Mouse (Mus musculus): Measurements from ENCODE around the gene Eya2. TPM values are rescaled to one million over a fixed set of nuclear protein-coding genes. Genes with fewer than 3 reads are reported as not detected.

Gene Eya2
- polyA plus RNA-seq, 1 experiment: 6.0 TPM

- 93% methylated on average over 20 of the region's 20 CpGs for WGBS
- TF ChIP-seq POLR2A (IDR thresholded peaks at IDR 0.05; ENCODE audit: low read depth, low read length) (no peak), CTCF (IDR thresholded peaks at IDR 0.05; ENCODE audit: extremely low read depth, insufficient read depth, insufficient read length, insufficient replicate concordance) (no peak)
- H3K36me3 ChIP-seq (ENCODE audit: control insufficient read depth, insufficient read depth, low read length): peaks cover 51% of the 10 kb centered on the region
- H3K4me3 ChIP-seq (ENCODE audit: extremely low read depth, insufficient read depth, insufficient read length): no peak overlapping the region
- no peak for DNase-seq (ENCODE audit: low read depth in 1 of 2, low spot score in 2 of 2)
- no peaks in the 10 kb centered on the region for H3K27me3 ChIP-seq (ENCODE audit: control insufficient read depth, insufficient read depth, low read length)
- no peak overlapping the region for H3K27ac ChIP-seq (ENCODE audit: insufficient read depth, low read length)
- no peaks in the 10 kb centered on the region for H3K4me1 ChIP-seq (ENCODE audit: control insufficient read depth, insufficient read depth, insufficient read length)
Observed at GRCm38 (mm10) chr2:165785312-165786036, 190.6 kb downstream of the Eya2 start.

- 83% methylated on average over 1 of the region's 1 CpGs for WGBS
- no peak overlapping the region for H3K4me3 ChIP-seq (ENCODE audit: extremely low read depth, insufficient read depth, insufficient read length)
- no peaks in the 10 kb centered on the region for H3K27me3 ChIP-seq (ENCODE audit: control insufficient read depth, insufficient read depth, low read length)
- no peak for DNase-seq (ENCODE audit: low read depth in 1 of 2, low spot score in 2 of 2)
- no peaks in the 10 kb centered on the region for H3K4me1 ChIP-seq (ENCODE audit: control insufficient read depth, insufficient read depth, insufficient read length)
- H3K27ac ChIP-seq (ENCODE audit: insufficient read depth, low read length): no peak overlapping the region
- TF ChIP-seq POLR2A (IDR thresholded peaks at IDR 0.05; ENCODE audit: low read depth, low read length): no peak
- TF ChIP-seq CTCF (IDR thresholded peaks at IDR 0.05; ENCODE audit: extremely low read depth, insufficient read depth, insufficient read length, insufficient replicate concordance): no peak
- H3K36me3 ChIP-seq (ENCODE audit: control insufficient read depth, insufficient read depth, low read length): peaks cover 55% of the 10 kb centered on the region
Observed at GRCm38 (mm10) chr2:165786467-165786866, 191.6 kb downstream of the Eya2 start.

- Histone ChIP-seq H3K27me3 (ENCODE audit: control insufficient read depth, insufficient read depth, low read length) (no peaks in the 10 kb centered on the region), H3K4me1 (ENCODE audit: control insufficient read depth, insufficient read depth, insufficient read length) (peaks cover 8% of the 10 kb centered on the region; the same call in 1 of the 2 replicates), H3K4me3 (ENCODE audit: extremely low read depth, insufficient read depth, insufficient read length) (no peak overlapping the region), H3K27ac (ENCODE audit: insufficient read depth, low read length) (no peak overlapping the region), H3K36me3 (ENCODE audit: control insufficient read depth, insufficient read depth, low read length) (peaks cover 61% of the 10 kb centered on the region)
- 35% methylated on average over 11 of the region's 11 CpGs for WGBS
- TF ChIP-seq POLR2A (IDR thresholded peaks at IDR 0.05; ENCODE audit: low read depth, low read length) (no peak), CTCF (IDR thresholded peaks at IDR 0.05; ENCODE audit: extremely low read depth, insufficient read depth, insufficient read length, insufficient replicate concordance) (no peak)
- DNase-seq (ENCODE audit: low read depth in 1 of 2, low spot score in 2 of 2): no peak
Observed at GRCm38 (mm10) chr2:165788005-165788404, 193.2 kb downstream of the Eya2 start.

- Histone ChIP-seq H3K4me1 (ENCODE audit: control insufficient read depth, insufficient read depth, insufficient read length) (peaks cover 10% of the 10 kb centered on the region; the same call in 1 of the 2 replicates), H3K27ac (ENCODE audit: insufficient read depth, low read length) (no peak overlapping the region), H3K27me3 (ENCODE audit: control insufficient read depth, insufficient read depth, low read length) (no peaks in the 10 kb centered on the region), H3K4me3 (ENCODE audit: extremely low read depth, insufficient read depth, insufficient read length) (no peak overlapping the region), H3K36me3 (ENCODE audit: control insufficient read depth, insufficient read depth, low read length) (peaks cover 57% of the 10 kb centered on the region)
- TF ChIP-seq POLR2A (IDR thresholded peaks at IDR 0.05; ENCODE audit: low read depth, low read length): no peak
- DNase-seq (ENCODE audit: low read depth in 1 of 2, low spot score in 2 of 2): no peak
- WGBS: 95% methylated on average over 9 of the region's 9 CpGs
Observed at GRCm38 (mm10) chr2:165788796-165789195, 194.0 kb downstream of the Eya2 start.

- H3K36me3 ChIP-seq (ENCODE audit: control insufficient read depth, insufficient read depth, low read length): peaks cover 56% of the 10 kb centered on the region
- TF ChIP-seq POLR2A (IDR thresholded peaks at IDR 0.05; ENCODE audit: low read depth, low read length) (no peak), CTCF (IDR thresholded peaks at IDR 0.05; ENCODE audit: extremely low read depth, insufficient read depth, insufficient read length, insufficient replicate concordance) (no peak)
- no peak for DNase-seq (ENCODE audit: low read depth in 1 of 2, low spot score in 2 of 2)
Observed at GRCm38 (mm10) chr2:165789667-165790066, 194.8 kb downstream of the Eya2 start.

GRCm38 (mm10) chr2:165791026-165791425, 196.2 kb downstream of the Eya2 start:
- WGBS: 95% methylated on average over 7 of the region's 7 CpGs
- no peak overlapping the region for H3K27ac ChIP-seq (ENCODE audit: insufficient read depth, low read length)
- H3K4me1 ChIP-seq (ENCODE audit: control insufficient read depth, insufficient read depth, insufficient read length): peaks cover 10% of the 10 kb centered on the region; the same call in 1 of the 2 replicates
- H3K27me3 ChIP-seq (ENCODE audit: control insufficient read depth, insufficient read depth, low read length): no peaks in the 10 kb centered on the region
- no peak for DNase-seq (ENCODE audit: low read depth in 1 of 2, low spot score in 2 of 2)
- no peak overlapping the region for H3K4me3 ChIP-seq (ENCODE audit: extremely low read depth, insufficient read depth, insufficient read length)
- TF ChIP-seq POLR2A (IDR thresholded peaks at IDR 0.05; ENCODE audit: low read depth, low read length) (no peak), CTCF (IDR thresholded peaks at IDR 0.05; ENCODE audit: extremely low read depth, insufficient read depth, insufficient read length, insufficient replicate concordance) (no peak)
- H3K36me3 ChIP-seq (ENCODE audit: control insufficient read depth, insufficient read depth, low read length): peaks cover 50% of the 10 kb centered on the region

More at GRCm38 (mm10) chr2:165789667-165790066, 194.8 kb downstream of the Eya2 start:
- no peak overlapping the region for H3K27ac ChIP-seq (ENCODE audit: insufficient read depth, low read length)
- 95% methylated on average over 3 of the region's 3 CpGs for WGBS
- H3K4me1 ChIP-seq (ENCODE audit: control insufficient read depth, insufficient read depth, insufficient read length): peaks cover 10% of the 10 kb centered on the region; the same call in 1 of the 2 replicates
- no peak overlapping the region for H3K4me3 ChIP-seq (ENCODE audit: extremely low read depth, insufficient read depth, insufficient read length)
- H3K27me3 ChIP-seq (ENCODE audit: control insufficient read depth, insufficient read depth, low read length): no peaks in the 10 kb centered on the region

DNA sequence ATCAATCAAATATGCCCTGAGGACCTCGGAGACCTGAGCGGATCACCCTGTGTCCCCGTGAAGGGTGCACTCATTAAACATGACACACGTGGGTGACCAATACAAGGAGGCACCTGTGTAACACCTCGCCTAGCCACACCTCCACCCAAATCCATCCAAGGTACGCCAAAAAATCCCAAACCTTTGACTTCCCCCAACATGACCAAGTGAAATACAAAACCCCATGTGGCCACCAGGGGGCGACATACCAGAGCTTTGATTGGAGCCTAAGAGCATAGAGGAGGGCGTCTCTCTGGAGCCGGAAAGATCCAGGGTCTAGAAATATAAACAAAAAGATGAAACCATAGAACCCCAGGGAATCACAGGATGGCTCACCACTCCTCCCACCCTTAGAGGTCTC, 196.8 kb downstream of the Eya2 start:
- WGBS: 67% methylated on average over 9 of the region's 9 CpGs

More for the DNA sequence above, 196.8 kb downstream of the Eya2 start:
- TF ChIP-seq CTCF (IDR thresholded peaks at IDR 0.05; ENCODE audit: extremely low read depth, insufficient read depth, insufficient read length, insufficient replicate concordance) (peak; percentile 47; the same call in 1 of the 2 replicates), POLR2A (IDR thresholded peaks at IDR 0.05; ENCODE audit: low read depth, low read length) (no peak)
- H3K27ac ChIP-seq (ENCODE audit: insufficient read depth, low read length): no peak overlapping the region
- peak; percentile 30 to 44 for DNase-seq (ENCODE audit: low read depth in 1 of 2, low spot score in 2 of 2)
- H3K36me3 ChIP-seq (ENCODE audit: control insufficient read depth, insufficient read depth, low read length): peaks cover 46% of the 10 kb centered on the region
- no peak overlapping the region for H3K4me3 ChIP-seq (ENCODE audit: extremely low read depth, insufficient read depth, insufficient read length)
- H3K4me1 ChIP-seq (ENCODE audit: control insufficient read depth, insufficient read depth, insufficient read length): peaks cover 10% of the 10 kb centered on the region; the same call in 1 of the 2 replicates
- H3K27me3 ChIP-seq (ENCODE audit: control insufficient read depth, insufficient read depth, low read length): no peaks in the 10 kb centered on the region
